Mouse (Mus musculus): ENCODE measurements around the gene 1810024B03Rik.
"Not testable (repeated sequence)": the region's sequence is repeated elsewhere in the genome, so short reads cannot be mapped to it uniquely, and the experiment has no call there.

The 1810024B03Rik gene

DNA sequence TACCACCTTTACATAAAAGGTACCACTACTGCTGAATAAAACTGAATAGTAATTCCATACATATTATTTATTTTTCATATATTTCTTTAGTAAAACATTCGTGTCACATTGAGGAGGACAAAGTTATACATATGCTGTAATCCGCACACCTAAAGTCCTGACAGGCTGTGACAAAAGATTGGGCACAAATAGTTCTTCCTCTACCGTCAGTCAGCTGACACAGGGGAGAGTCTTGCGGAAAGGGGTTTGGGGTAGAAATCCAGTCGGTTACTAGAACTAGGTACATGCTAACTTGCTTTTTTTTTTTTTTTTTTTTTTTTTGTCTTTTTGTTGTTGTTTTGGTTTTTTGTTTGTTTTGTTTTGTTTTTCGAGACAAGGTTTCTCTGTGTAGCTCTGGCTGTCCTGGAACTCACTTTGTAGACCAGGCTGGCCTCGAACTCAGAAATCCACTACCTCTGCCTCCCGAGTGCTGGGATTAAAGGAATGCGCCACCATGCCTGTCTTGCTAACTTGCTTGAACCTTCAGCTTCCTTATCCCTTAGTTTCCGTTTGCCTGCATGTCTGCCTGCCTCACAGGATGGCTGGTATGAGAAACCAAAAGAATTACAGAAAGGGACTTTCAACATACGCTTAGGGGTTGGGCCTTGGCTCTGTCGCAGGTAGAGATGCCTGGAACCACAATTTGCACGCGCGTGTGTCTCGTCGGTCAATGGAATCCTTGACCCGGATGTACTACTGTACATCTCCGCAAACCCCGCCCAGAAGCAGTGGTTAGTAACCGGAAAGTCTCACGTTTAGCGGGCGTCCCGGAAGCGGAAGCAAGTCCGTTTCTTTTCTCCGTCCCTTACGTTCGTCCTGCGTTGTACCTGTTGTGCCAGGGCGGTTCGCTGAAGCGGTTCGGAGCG is at the start of gene 1810024B03Rik, which contains the start of gene Snrnp200:
1810024B03Rik (minus strand) TSS at position 734 of the 905 bp plus-strand sequence.
Snrnp200 (plus strand) TSS at position 840 of the 905 bp plus-strand sequence.
- peak; percentile 94 to 96 for DNase-seq

- DNase-seq: no peak
Observed at GRCm38 (mm10) chr2:127255294-127255693, 47.2 kb upstream of the 1810024B03Rik start.

GRCm38 (mm10) chr2:127254604-127255134 is 46.6 kb upstream of the 1810024B03Rik start:
- no peak for DNase-seq

GRCm38 (mm10) chr2:127252787-127253186 is 44.7 kb upstream of the 1810024B03Rik start:
- no peak for DNase-seq

DNA sequence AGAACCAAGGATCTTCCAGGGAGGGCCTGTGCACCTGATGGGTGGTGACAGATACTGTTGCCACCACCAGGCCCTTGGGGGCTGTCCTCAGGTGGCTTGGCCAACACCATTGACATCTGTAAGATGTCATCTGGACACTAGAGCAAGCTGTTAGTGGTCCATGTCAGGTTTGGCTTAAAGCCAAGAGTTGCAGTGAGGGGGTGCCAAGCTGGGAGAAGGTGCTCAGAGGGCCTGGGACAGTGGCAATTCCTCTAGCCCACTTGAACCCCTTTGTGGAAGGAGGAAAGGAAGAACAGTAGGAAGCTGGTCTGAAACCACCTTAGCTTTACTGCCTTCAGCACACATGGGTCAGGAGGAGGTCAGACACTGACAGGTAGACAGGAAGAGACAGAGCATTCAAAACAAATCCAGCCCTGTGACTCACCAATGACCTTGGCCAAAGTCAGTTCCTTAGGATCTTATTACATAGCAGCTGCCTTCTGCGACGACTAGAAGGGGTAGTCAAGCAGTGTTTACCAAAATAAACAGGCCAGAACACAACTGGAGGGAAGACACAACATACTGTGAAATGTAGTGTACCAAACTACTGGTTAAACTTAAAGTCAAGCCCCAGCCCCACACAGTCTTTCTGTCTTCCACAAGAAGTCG is 43.9 kb upstream of the 1810024B03Rik start:
- no peak for DNase-seq

- DNase-seq: no peak
Observed at GRCm38 (mm10) chr2:127251457-127251856, 43.4 kb upstream of the 1810024B03Rik start.

GRCm38 (mm10) chr2:127250291-127251008 is 42.4 kb upstream of the 1810024B03Rik start:
- DNase-seq: no peak

- peak; percentile 53 to 61 for DNase-seq
Observed at GRCm38 (mm10) chr2:127248334-127249004, 40.4 kb upstream of the 1810024B03Rik start.

GRCm38 (mm10) chr2:127247592-127248333 is 39.7 kb upstream of the 1810024B03Rik start, which contains the start of the genes Ciao1 and Tmem127:
Ciao1 (minus strand) TSS chr2:127247816.
Tmem127 (plus strand) TSS chr2:127247908.
- DNase-seq: peak; percentile 97 to 99

GRCm38 (mm10) chr2:127240065-127240464 is 32.0 kb upstream of the 1810024B03Rik start:
- no peak for DNase-seq

DNA sequence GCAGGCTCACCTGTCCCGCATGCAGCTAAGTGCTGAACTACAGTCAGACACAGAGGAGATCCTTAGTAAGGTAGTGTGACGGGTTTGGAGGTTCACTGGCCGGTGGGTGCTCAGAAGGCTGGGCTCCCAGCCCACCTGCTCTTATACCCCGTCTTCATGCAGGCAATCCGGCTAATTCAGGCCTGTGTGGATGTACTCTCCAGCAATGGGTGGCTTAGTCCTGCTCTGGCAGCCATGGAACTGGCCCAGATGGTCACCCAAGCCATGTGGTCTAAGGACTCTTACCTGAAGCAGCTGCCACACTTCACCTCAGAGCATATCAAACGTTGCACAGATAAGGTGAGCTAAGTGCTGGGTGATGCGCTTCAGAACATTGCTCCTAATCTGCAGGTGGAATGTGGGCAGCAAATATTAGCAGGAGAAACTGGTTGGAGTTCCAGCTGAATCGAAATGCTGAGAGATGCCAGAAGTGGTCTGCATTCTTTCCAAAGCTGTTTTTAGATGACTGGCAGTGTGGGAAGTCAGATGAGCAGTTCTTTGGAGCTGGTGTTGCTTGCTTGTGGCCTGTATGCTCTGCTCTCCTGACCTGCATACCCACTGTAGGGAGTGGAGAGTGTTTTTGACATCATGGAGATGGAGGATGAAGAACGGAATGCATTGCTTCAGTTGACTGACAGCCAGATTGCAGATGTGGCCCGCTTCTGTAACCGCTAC is 30.0 kb upstream of the 1810024B03Rik start:
- DNase-seq: no peak

DNA sequence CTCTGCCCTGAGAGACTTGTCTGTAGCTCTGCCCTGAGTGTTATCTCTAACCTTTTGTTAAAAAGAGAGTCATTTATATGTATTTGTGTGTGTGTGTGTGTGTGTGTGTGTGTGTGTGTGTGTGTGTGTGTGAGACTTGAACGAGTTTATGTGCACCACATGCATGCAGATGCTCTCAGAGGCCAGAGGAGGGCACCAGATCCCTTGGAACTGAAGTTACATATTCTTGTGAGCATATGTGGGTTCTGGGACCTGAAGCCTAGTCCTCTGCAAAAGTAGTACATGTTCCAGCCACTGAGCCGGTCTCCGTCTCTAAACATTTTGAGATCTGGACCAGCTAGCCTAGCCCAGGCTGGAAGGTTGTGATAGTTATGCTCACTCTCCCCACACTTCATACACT is 17.2 kb upstream of the 1810024B03Rik start:
- DNase-seq: no peak

GRCm38 (mm10) chr2:127217746-127218145 is 9.7 kb upstream of the 1810024B03Rik start:
- DNase-seq: no peak

- no peak for DNase-seq
Observed at GRCm38 (mm10) chr2:127210701-127211100, 2.6 kb upstream of the 1810024B03Rik start.

GRCm38 (mm10) chr2:127208452-127208769 is 331 bp upstream of the 1810024B03Rik start:
- DNase-seq: no peak

GRCm38 (mm10) chr2:127206916-127207315 is 1.2 kb downstream of the 1810024B03Rik start:
- no peak for DNase-seq

DNA sequence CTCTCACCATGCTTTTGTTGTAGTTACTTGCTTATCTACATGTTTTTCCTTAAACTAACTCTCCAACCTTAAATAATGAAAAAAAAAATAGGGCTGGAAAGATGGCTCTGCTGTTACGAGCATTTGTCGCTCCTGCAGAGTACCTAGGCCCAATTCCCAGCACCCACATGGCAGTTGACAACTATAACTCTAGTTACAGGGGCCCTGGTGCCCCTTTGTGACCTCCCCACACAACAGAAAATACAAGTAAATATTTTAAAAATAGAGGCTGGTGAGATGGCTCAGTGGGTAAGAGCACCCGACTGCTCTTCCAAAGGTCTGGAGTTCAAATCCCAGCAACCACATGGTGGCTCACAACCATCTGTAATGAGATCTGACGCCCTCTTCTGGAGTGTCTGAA is 2.1 kb downstream of the 1810024B03Rik start:
- DNase-seq: not testable (repeated sequence)

DNA sequence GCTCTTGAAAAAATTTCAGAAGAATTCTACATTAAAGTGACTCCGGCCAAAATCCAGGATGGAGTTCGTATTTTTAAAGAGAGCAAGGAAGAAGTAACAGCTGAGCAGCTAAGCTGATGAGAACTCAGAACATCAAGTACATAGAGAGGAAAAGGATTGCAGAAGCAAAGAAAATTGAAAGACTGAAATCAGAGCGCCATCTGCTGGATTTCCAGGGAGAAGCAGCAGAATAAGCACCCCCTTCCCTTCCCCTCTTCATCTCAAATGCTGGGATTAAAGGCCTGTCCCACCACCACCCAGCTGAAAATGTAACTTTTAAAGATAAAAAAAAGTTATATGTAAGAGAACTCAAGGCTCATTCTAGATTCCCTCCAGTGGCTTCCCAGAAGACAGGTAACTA is 3.1 kb downstream of the 1810024B03Rik start:
- DNase-seq: peak; percentile 52 to 72

DNA sequence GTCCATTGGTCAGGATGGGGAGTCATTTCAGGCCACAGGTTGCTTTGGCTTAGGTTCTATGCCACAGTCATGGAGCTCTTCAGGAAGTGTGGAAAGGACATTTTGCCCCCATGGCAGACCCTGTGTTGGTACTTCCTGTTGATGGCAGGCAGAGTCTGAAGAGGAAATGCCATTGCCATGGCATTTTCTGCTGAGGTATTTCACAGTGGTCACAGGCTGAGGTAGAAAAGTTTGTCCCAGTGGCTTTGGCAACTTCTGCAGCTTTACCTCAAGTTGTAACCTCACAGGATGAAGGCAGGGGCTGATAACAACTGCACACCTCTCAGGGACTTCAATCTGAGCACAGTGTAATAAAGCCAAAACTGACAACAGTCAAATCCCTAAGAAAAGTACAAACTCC is 18.5 kb downstream of the 1810024B03Rik start:
- DNase-seq: no peak

DNA sequence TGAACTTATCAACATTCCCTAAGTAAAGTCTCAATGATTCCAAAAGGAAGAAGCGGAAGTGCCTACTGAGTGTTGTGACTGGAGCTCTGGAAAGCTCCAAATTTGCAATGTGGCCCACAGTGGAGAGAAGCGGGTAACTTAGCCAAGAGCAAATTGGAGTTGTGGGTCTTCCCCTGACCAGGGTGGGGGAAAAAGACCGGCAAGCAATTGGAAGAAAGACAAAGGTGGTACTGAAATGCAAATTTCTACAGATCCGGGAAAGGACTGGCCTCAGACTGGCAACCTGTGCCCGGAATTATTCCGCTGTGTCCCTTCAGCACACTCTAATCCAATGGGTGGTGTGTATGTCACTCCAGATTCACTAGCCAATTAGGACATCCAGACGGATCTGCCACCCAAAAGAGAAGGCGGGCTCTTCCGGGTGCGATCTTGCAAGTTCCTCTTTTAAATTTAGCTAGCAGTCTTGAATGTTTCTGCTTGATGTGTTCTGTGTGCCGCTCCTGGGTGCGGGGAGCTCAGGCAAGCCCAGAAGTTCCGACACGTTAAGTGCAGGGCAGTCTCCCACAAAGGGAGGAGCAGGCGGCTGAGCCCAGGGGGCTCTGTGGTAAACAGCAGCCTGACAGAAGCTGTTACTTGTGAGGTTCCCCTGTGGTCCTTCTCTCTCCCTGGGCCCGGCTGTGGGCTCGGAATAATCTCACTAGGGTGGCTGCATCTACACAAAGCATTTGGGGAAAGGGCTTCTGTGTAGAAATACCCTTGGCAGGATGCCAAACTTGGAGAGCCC is 25.3 kb downstream of the 1810024B03Rik start:
- DNase-seq: peak; percentile 81 to 88
